Mouse (Mus musculus) CH12.LX (cell line): ENCODE measurements at regions not wholly inside any gene's neighbourhood (a gene's known extent, or its start where the extent isn't known, plus 50 kb on each side); places are given as distances from the start of the nearest gene placed in this dataset.

Experiments used
- CTCF ChIP-seq, 2 experiments: IDR thresholded peaks in 1 of 2; conservative IDR thresholded peaks in 1 of 2; 2 replicates each; pipeline ENCODE4 v1.5.1; 2011 to 2012; ENCODE audit warnings: low read depth in 2 of 2, low read length in 2 of 2, improper control_type of control experiment in 1 of 2, inconsistent platforms in 1 of 2, mild to moderate bottlenecking in 1 of 2, moderate library complexity in 1 of 2
- EP300 ChIP-seq: IDR thresholded peaks from 2 replicates; pipeline ENCODE4 v1.6.1; 2011; ENCODE audit warnings: low read length, improper control_type of control experiment
- MAFK ChIP-seq: IDR thresholded peaks from 2 replicates; pipeline ENCODE4 v1.6.1; 2011; ENCODE audit warnings: low read length, improper control_type of control experiment; ENCODE audit not compliant: insufficient replicate concordance
- MAX ChIP-seq: IDR thresholded peaks from 2 replicates; pipeline ENCODE4 v1.6.1; 2011; ENCODE audit warnings: low read length, improper control_type of control experiment
- SMC3 ChIP-seq: IDR thresholded peaks from 2 replicates; pipeline ENCODE4 v1.6.1; 2011; ENCODE audit warnings: low read depth, low read length, improper control_type of control experiment
- TBP ChIP-seq: conservative IDR thresholded peaks from 2 replicates; pipeline ENCODE4 v1.6.1; 2011; ENCODE audit warnings: low read depth, low read length, improper control_type of control experiment
- ZC3H11A ChIP-seq: IDR thresholded peaks from 2 replicates; pipeline ENCODE4 v1.6.1; 2012; ENCODE audit warnings: low read depth, mild to moderate bottlenecking, inconsistent platforms, low read length, improper control_type of control experiment
- ZMIZ1 ChIP-seq: IDR thresholded peaks from 2 replicates; pipeline ENCODE4 v1.6.1; 2012; ENCODE audit warnings: low read depth, mild to moderate bottlenecking, inconsistent platforms, low read length, improper control_type of control experiment

GRCm38 (mm10) chr11:20968341-20968740 lies 122.8 kb upstream of the Peli1 start:
- TF ChIP-seq CTCF (conservative IDR thresholded peaks at IDR 0.05 in 1 of 2, IDR thresholded peaks at IDR 0.05 in 1 of 2; ENCODE audit: low read depth in 2 of 2, low read length in 2 of 2) (no peak), TBP (no peak), EP300 (no peak), MAX (no peak), ZC3H11A (no peak), MAFK (no peak), ZMIZ1 (no peak), SMC3 (no peak)
